Mouse (Mus musculus) kidney, embryonic 15.5 days (tissue): Measurements from ENCODE around the gene Dtd1. TPM values are rescaled to one million over a fixed set of nuclear protein-coding genes. Genes with fewer than 3 reads are reported as not detected.

Source experiments
- microRNA-seq: library from miRNA; unstranded; fragments of <30 nt; microRNA quantifications from one replicate; pipeline ENCODE4, GENCODE M21; 2016
- polyA plus RNA-seq: library from polyadenylated mRNA; unstranded; fragments of >200 nt; fragmentation: Nextera tagmentation; extraction: Ambion mirVana; gene quantifications from 2 replicates; pipeline ENCODE4 v1.2.1, GENCODE M21; 2015

Gene Dtd1
- polyA plus RNA-seq, 1 experiment from 2014 or later: 47.3 TPM

Small RNA genes within 50 kb of the gene (microRNA-seq; reads per million reads assigned to microRNA genes)
- gene Gm24823: not detected

Other genes starting within 250 kb of the Dtd1 start
- gene Kat14, start 230.9 kb upstream of the Dtd1 start, polyA plus RNA-seq: 48.5 and 50.3 TPM in 2 replicates
- gene Pet117, start 230.9 kb upstream of the Dtd1 start, polyA plus RNA-seq: 3.1 and 4.5 TPM in 2 replicates
- gene Dzank1, start 72.5 kb upstream of the Dtd1 start, polyA plus RNA-seq: 0.91 and 1.2 TPM in 2 replicates
- 26.1 and 30.0 TPM in 2 replicates for gene Polr3f, start 72.2 kb upstream of the Dtd1 start, polyA plus RNA-seq
- gene Rbbp9, start 49.0 kb upstream of the Dtd1 start, polyA plus RNA-seq: 78.2 and 80.7 TPM in 2 replicates
- 105 and 108 TPM in 2 replicates for gene Sec23b, start 43.7 kb upstream of the Dtd1 start, polyA plus RNA-seq
- gene Smim26, start 5.8 kb upstream of the Dtd1 start, polyA plus RNA-seq: 39.4 and 42.4 TPM in 2 replicates
- not detected in 2 replicates for gene Scp2d1, start 223.8 kb downstream of the Dtd1 start, polyA plus RNA-seq